Mouse (Mus musculus): ENCODE data around the gene Atp2b4. TPM values are rescaled to one million over a fixed set of nuclear protein-coding genes. Genes with fewer than 3 reads are reported as not detected.

Atp2b4 gene
- polyA plus RNA-seq, 1 experiment from 2014 or later, result 22.3 TPM

- Histone ChIP-seq H3K9me3 (replicated peaks) (no peaks in the 10 kb centered on the region), H3K4me3 (replicated peaks) (no peak overlapping the region), H3K4me1 (peaks cover 23% of the 10 kb centered on the region), H3K4me2 (replicated peaks) (no peak overlapping the region), H3K9ac (no peak overlapping the region), H3K27ac (replicated peaks) (0 out of 2 replicates have a peak overlapping the region, but pooled peaks have one; percentile 1), H3K36me3 (peaks cover 5% of the 10 kb centered on the region), H3K27me3 (no peaks in the 10 kb centered on the region)
- WGBS, result 67% methylated on average over 10 of the region's 10 CpGs
- ATAC-seq (ENCODE audit: insufficient number of reproducible peaks, low FRiP score, low TSS enrichment, low read depth), result no peak
Measured at GRCm38 (mm10) chr1:133771831-133772399, 28.9 kb downstream of the Atp2b4 start.

GRCm38 (mm10) chr1:133767994-133768393 lies 32.8 kb downstream of the Atp2b4 start:
- peaks cover 50% of the 10 kb centered on the region for H3K4me1 ChIP-seq
- no peak overlapping the region for H3K4me2 ChIP-seq (replicated peaks)
- H3K27ac ChIP-seq (replicated peaks), result peak overlapping the region; percentile 63
- H3K9ac ChIP-seq, result no peak overlapping the region
- WGBS, result 86% methylated on average over 5 of the region's 5 CpGs
- no peaks in the 10 kb centered on the region for H3K9me3 ChIP-seq (replicated peaks)
- no peaks in the 10 kb centered on the region for H3K27me3 ChIP-seq
- no peak for ATAC-seq (ENCODE audit: insufficient number of reproducible peaks, low FRiP score, low TSS enrichment, low read depth)
- no peak overlapping the region for H3K4me3 ChIP-seq (replicated peaks)
- peaks cover 5% of the 10 kb centered on the region for H3K36me3 ChIP-seq

- peak overlapping the region; percentile 63 for H3K27ac ChIP-seq (replicated peaks)
- no peak overlapping the region for H3K4me2 ChIP-seq (replicated peaks)
- WGBS, result 10% methylated on average over 11 of the region's 11 CpGs
- H3K27me3 ChIP-seq, result no peaks in the 10 kb centered on the region
- no peak overlapping the region for H3K4me3 ChIP-seq (replicated peaks)
- H3K9ac ChIP-seq, result no peak overlapping the region
- H3K4me1 ChIP-seq, result peaks cover 55% of the 10 kb centered on the region
- H3K36me3 ChIP-seq, result peaks cover 5% of the 10 kb centered on the region
- ATAC-seq (ENCODE audit: insufficient number of reproducible peaks, low FRiP score, low TSS enrichment, low read depth), result no peak
- H3K9me3 ChIP-seq (replicated peaks), result no peaks in the 10 kb centered on the region
Measured at GRCm38 (mm10) chr1:133766901-133767529, 33.8 kb downstream of the Atp2b4 start.

GRCm38 (mm10) chr1:133765376-133765775 lies 35.5 kb downstream of the Atp2b4 start:
- Histone ChIP-seq H3K36me3 (peaks cover 5% of the 10 kb centered on the region), H3K27me3 (no peaks in the 10 kb centered on the region), H3K4me1 (peaks cover 63% of the 10 kb centered on the region), H3K27ac (replicated peaks) (no peak overlapping the region), H3K9me3 (replicated peaks) (no peaks in the 10 kb centered on the region), H3K9ac (no peak overlapping the region), H3K4me2 (replicated peaks) (no peak overlapping the region), H3K4me3 (replicated peaks) (no peak overlapping the region)
- ATAC-seq (ENCODE audit: insufficient number of reproducible peaks, low FRiP score, low TSS enrichment, low read depth), result no peak
- WGBS, result 42% methylated on average over 4 of the region's 4 CpGs

- H3K27ac ChIP-seq (replicated peaks), result peak overlapping the region; percentile 34; the same call in 1 of the 2 replicates
- peaks cover 60% of the 10 kb centered on the region for H3K4me1 ChIP-seq
- no peaks in the 10 kb centered on the region for H3K27me3 ChIP-seq
- ATAC-seq (ENCODE audit: insufficient number of reproducible peaks, low FRiP score, low TSS enrichment, low read depth), result peak; percentile 59; the same call in 1 of the 2 replicates
- no peak overlapping the region for H3K4me2 ChIP-seq (replicated peaks)
- H3K36me3 ChIP-seq, result no peaks in the 10 kb centered on the region
- no peak overlapping the region for H3K4me3 ChIP-seq (replicated peaks)
- H3K9ac ChIP-seq, result no peak overlapping the region
- no peaks in the 10 kb centered on the region for H3K9me3 ChIP-seq (replicated peaks)
- WGBS, result 37% methylated on average over 5 of the region's 5 CpGs
Measured at GRCm38 (mm10) chr1:133762946-133763422, 37.9 kb downstream of the Atp2b4 start.

- H3K9me3 ChIP-seq (replicated peaks), result no peaks in the 10 kb centered on the region
- no peaks in the 10 kb centered on the region for H3K27me3 ChIP-seq
- no peak for ATAC-seq (ENCODE audit: insufficient number of reproducible peaks, low FRiP score, low TSS enrichment, low read depth)
- no peaks in the 10 kb centered on the region for H3K36me3 ChIP-seq
- peaks cover 43% of the 10 kb centered on the region for H3K4me1 ChIP-seq
- WGBS, result 39% methylated on average over 5 of the region's 5 CpGs
- H3K4me2 ChIP-seq (replicated peaks), result no peak overlapping the region
- H3K4me3 ChIP-seq (replicated peaks), result no peak overlapping the region
- H3K27ac ChIP-seq (replicated peaks), result no peak overlapping the region
- no peak overlapping the region for H3K9ac ChIP-seq
Measured at GRCm38 (mm10) chr1:133761278-133761677, 39.6 kb downstream of the Atp2b4 start.

GRCm38 (mm10) chr1:133754317-133754868 lies 46.4 kb downstream of the Atp2b4 start:
- Histone ChIP-seq H3K36me3 (no peaks in the 10 kb centered on the region), H3K4me3 (replicated peaks) (no peak overlapping the region), H3K4me2 (replicated peaks) (no peak overlapping the region), H3K9me3 (replicated peaks) (no peaks in the 10 kb centered on the region), H3K27me3 (no peaks in the 10 kb centered on the region), H3K4me1 (peaks cover 4% of the 10 kb centered on the region; the same call in 1 of the 2 replicates), H3K9ac (no peak overlapping the region), H3K27ac (replicated peaks) (no peak overlapping the region)
- 67% methylated on average over 4 of the region's 4 CpGs for WGBS
- no peak for ATAC-seq (ENCODE audit: insufficient number of reproducible peaks, low FRiP score, low TSS enrichment, low read depth)

- H3K4me2 ChIP-seq (replicated peaks), result no peak overlapping the region
- no peaks in the 10 kb centered on the region for H3K9me3 ChIP-seq (replicated peaks)
- no peak overlapping the region for H3K9ac ChIP-seq
- no peak overlapping the region for H3K27ac ChIP-seq (replicated peaks)
- H3K36me3 ChIP-seq, result no peaks in the 10 kb centered on the region
- ATAC-seq (ENCODE audit: insufficient number of reproducible peaks, low FRiP score, low TSS enrichment, low read depth), result no peak
- 95% methylated on average over 8 of the region's 8 CpGs for WGBS
- H3K4me3 ChIP-seq (replicated peaks), result no peak overlapping the region
- H3K27me3 ChIP-seq, result no peaks in the 10 kb centered on the region
- H3K4me1 ChIP-seq, result peaks cover 8% of the 10 kb centered on the region; the same call in 1 of the 2 replicates
Measured at GRCm38 (mm10) chr1:133753325-133753724, 47.5 kb downstream of the Atp2b4 start.

- ATAC-seq (ENCODE audit: insufficient number of reproducible peaks, low FRiP score, low TSS enrichment, low read depth), result no peak
- Histone ChIP-seq H3K9me3 (replicated peaks) (no peaks in the 10 kb centered on the region), H3K4me3 (replicated peaks) (no peak overlapping the region), H3K36me3 (no peaks in the 10 kb centered on the region), H3K27ac (replicated peaks) (no peak overlapping the region), H3K27me3 (no peaks in the 10 kb centered on the region), H3K9ac (no peak overlapping the region), H3K4me1 (peaks cover 19% of the 10 kb centered on the region), H3K4me2 (replicated peaks) (no peak overlapping the region)
- WGBS, result 89% methylated on average over 3 of the region's 3 CpGs
Measured at GRCm38 (mm10) chr1:133751621-133752020, 49.2 kb downstream of the Atp2b4 start.

GRCm38 (mm10) chr1:133749954-133750353 lies 50.9 kb downstream of the Atp2b4 start:
- no peaks in the 10 kb centered on the region for H3K9me3 ChIP-seq (replicated peaks)
- H3K9ac ChIP-seq, result no peak overlapping the region
- peaks cover 32% of the 10 kb centered on the region for H3K4me1 ChIP-seq
- H3K27me3 ChIP-seq, result no peaks in the 10 kb centered on the region
- H3K36me3 ChIP-seq, result no peaks in the 10 kb centered on the region
- H3K27ac ChIP-seq (replicated peaks), result no peak overlapping the region
- H3K4me2 ChIP-seq (replicated peaks), result no peak overlapping the region
- no peak overlapping the region for H3K4me3 ChIP-seq (replicated peaks)
- ATAC-seq (ENCODE audit: insufficient number of reproducible peaks, low FRiP score, low TSS enrichment, low read depth), result no peak
- 76% methylated on average over 4 of the region's 4 CpGs for WGBS

- peak; percentile 79 for ATAC-seq (ENCODE audit: insufficient number of reproducible peaks, low FRiP score, low TSS enrichment, low read depth)
- H3K4me1 ChIP-seq, result peaks cover 74% of the 10 kb centered on the region
- WGBS, result 28% methylated on average over 9 of the region's 9 CpGs
Measured at GRCm38 (mm10) chr1:133745078-133745495, 55.8 kb downstream of the Atp2b4 start.

More at GRCm38 (mm10) chr1:133745078-133745495, 55.8 kb downstream of the Atp2b4 start:
- Histone ChIP-seq H3K27ac (replicated peaks) (peak overlapping the region; percentile 89), H3K9ac (no peak overlapping the region), H3K27me3 (no peaks in the 10 kb centered on the region), H3K4me3 (replicated peaks) (no peak overlapping the region), H3K36me3 (no peaks in the 10 kb centered on the region), H3K4me2 (replicated peaks) (peak overlapping the region; percentile 20), H3K9me3 (replicated peaks) (no peaks in the 10 kb centered on the region)
